Mouse (Mus musculus) liver, adult 2 months (tissue): Measurements from ENCODE around the gene Ccdc134.

Source experiments
- CTCF ChIP-seq: fragments of 200-500 bp; IDR thresholded peaks from 2 replicates; pipeline ENCODE4 v1.5.1; 2011; ENCODE audit warnings: low read depth, low read length, control low read depth
- POLR2A ChIP-seq: fragments of 200-500 bp; IDR thresholded peaks from 2 replicates; pipeline ENCODE4 v1.6.1; 2011; ENCODE audit warnings: low read length, control low read depth; ENCODE audit not compliant: insufficient read depth; ENCODE audit errors: extremely low read depth

GRCm38 (mm10) chr15:82187401-82187800 is 59.7 kb downstream of the Ccdc134 start:
- no peak for TF ChIP-seq POLR2A
- TF ChIP-seq CTCF, result 0 out of 2 replicates have a peak, but pooled peaks have one; percentile 2
